Mouse (Mus musculus): ENCODE measurements around the gene Slc35e3.
A peak's percentile ranks its signal among the peaks of the same experiment; 100 is the strongest.
"Not testable (repeated sequence)": the region's sequence is repeated elsewhere in the genome, so short reads cannot be mapped to it uniquely, and the experiment has no call there.

Gene Slc35e3

GRCm38 (mm10) chr10:117732962-117733592 is 13.1 kb downstream of the Slc35e3 start:
- DNase-seq (ENCODE audit: low read depth) = no peak

GRCm38 (mm10) chr10:117732184-117732583 is 14.0 kb downstream of the Slc35e3 start:
- no peak for DNase-seq (ENCODE audit: low read depth)

GRCm38 (mm10) chr10:117731244-117732101 is 14.7 kb downstream of the Slc35e3 start:
- DNase-seq (ENCODE audit: low read depth) = peak; percentile 62

GRCm38 (mm10) chr10:117730637-117731203 is 15.4 kb downstream of the Slc35e3 start:
- no peak for DNase-seq (ENCODE audit: low read depth)

GRCm38 (mm10) chr10:117730140-117730539 is 16.0 kb downstream of the Slc35e3 start:
- DNase-seq (ENCODE audit: low read depth) = no peak

GRCm38 (mm10) chr10:117729139-117729814 is 16.9 kb downstream of the Slc35e3 start:
- DNase-seq (ENCODE audit: low read depth) = no peak

GRCm38 (mm10) chr10:117728574-117728973 is 17.6 kb downstream of the Slc35e3 start:
- no peak for DNase-seq (ENCODE audit: low read depth)

- DNase-seq (ENCODE audit: low read depth) = no peak
These were observed 18.6 kb downstream of the Slc35e3 start for GRCm38 (mm10) chr10:117727518-117728110.

GRCm38 (mm10) chr10:117726888-117727385 is 19.2 kb downstream of the Slc35e3 start:
- no peak for DNase-seq (ENCODE audit: low read depth)

GRCm38 (mm10) chr10:117726350-117726749 is 19.8 kb downstream of the Slc35e3 start:
- DNase-seq (ENCODE audit: low read depth) = no peak

GRCm38 (mm10) chr10:117725671-117726070 is 20.5 kb downstream of the Slc35e3 start:
- no peak for DNase-seq (ENCODE audit: low read depth)

- no peak for DNase-seq (ENCODE audit: low read depth)
These were observed 21.3 kb downstream of the Slc35e3 start for GRCm38 (mm10) chr10:117724804-117725361.

- no peak for DNase-seq (ENCODE audit: low read depth)
These were observed 21.9 kb downstream of the Slc35e3 start for GRCm38 (mm10) chr10:117724136-117724718.

GRCm38 (mm10) chr10:117718161-117719119 is 27.7 kb downstream of the Slc35e3 start:
- no peak for DNase-seq (ENCODE audit: low read depth)

- no peak for DNase-seq (ENCODE audit: low read depth)
These were observed 28.6 kb downstream of the Slc35e3 start for GRCm38 (mm10) chr10:117717583-117717982.

- DNase-seq (ENCODE audit: low read depth) = no peak
These were observed 29.5 kb downstream of the Slc35e3 start for GRCm38 (mm10) chr10:117716686-117717085.

GRCm38 (mm10) chr10:117715654-117716053 is 30.5 kb downstream of the Slc35e3 start:
- DNase-seq (ENCODE audit: low read depth) = not testable (repeated sequence)

GRCm38 (mm10) chr10:117714928-117715500 is 31.2 kb downstream of the Slc35e3 start:
- no peak for DNase-seq (ENCODE audit: low read depth)

- no peak for DNase-seq (ENCODE audit: low read depth)
These were observed 32.1 kb downstream of the Slc35e3 start for GRCm38 (mm10) chr10:117714048-117714545.
